Mouse (Mus musculus): ENCODE results near the gene Peg3. TPM values are rescaled to one million over a fixed set of nuclear protein-coding genes. Genes with fewer than 3 reads are reported as not detected.

Peg3 gene
- polyA plus RNA-seq (2012; rRNA removed), result 44.1 and 45.3 TPM in 2 replicates

GRCm38 (mm10) chr7:6730241-6730640 is at the start of gene Peg3, which contains the start of gene Usp29:
Gene Peg3, minus strand, starts transcription at chr7:6730431.
Gene Usp29, plus strand, starts transcription at chr7:6730578.

GRCm38 (mm10) chr7:6696241-6697045 is 33.8 kb downstream of the Peg3 start, which contains the start of gene Zim1:
Gene Zim1, minus strand, starts transcription at chr7:6696450.

Other genes with a start within 250 kb of the Peg3 start
- not detected in 2 replicates for gene Olfr5, start 243.5 kb downstream of the Peg3 start, polyA plus RNA-seq (2012; rRNA removed)
- gene Olfr1347, start 230.7 kb downstream of the Peg3 start, polyA plus RNA-seq (2012; rRNA removed), result not detected in 2 replicates
- not detected in 2 replicates for gene Olfr1348, start 221.7 kb downstream of the Peg3 start, polyA plus RNA-seq (2012; rRNA removed)
- gene Olfr1349, start 207.5 kb downstream of the Peg3 start, polyA plus RNA-seq (2012; rRNA removed), result not detected in 2 replicates
- not detected in 2 replicates for gene Olfr1350, start 165.6 kb downstream of the Peg3 start, polyA plus RNA-seq (2012; rRNA removed)
- 5.7 and 6.1 TPM in 2 replicates for gene Zim1, start 34.0 kb downstream of the Peg3 start, polyA plus RNA-seq (2012; rRNA removed)
- 2.1 and 2.3 TPM in 2 replicates for gene Usp29, start 147 bp upstream of the Peg3 start, polyA plus RNA-seq (2012; rRNA removed)